Mouse (Mus musculus) kidney, adult 2 months (tissue): ENCODE results near the gene Sympk. TPM values are rescaled to one million over a fixed set of nuclear protein-coding genes. Genes with fewer than 3 reads are reported as not detected.

Source experiments
- DNase-seq: peaks from one replicate; pipeline ENCODE4 v3.0.0; 2021
- H3K27ac ChIP-seq: fragments of 200-500 bp; 2 replicates; pipeline ENCODE4 v1.5.1; 2012; ENCODE audit warnings: low read depth, low read length, control low read depth, inconsistent platforms; ENCODE audit not compliant: insufficient read depth
- H3K27me3 ChIP-seq: fragments of 200-500 bp; replicated peaks from 2 replicates; pipeline ENCODE4 v1.6.1; 2012; ENCODE audit warnings: mild to moderate bottlenecking, moderate library complexity, low read length, inconsistent platforms; ENCODE audit not compliant: control insufficient read depth, insufficient read depth
- H3K36me3 ChIP-seq: fragments of 200-500 bp; 2 replicates; pipeline ENCODE4 v1.6.1; 2012; ENCODE audit warnings: mild to moderate bottlenecking, moderate library complexity, low read length, inconsistent platforms; ENCODE audit not compliant: control insufficient read depth, insufficient read depth
- H3K4me1 ChIP-seq: fragments of 200-500 bp; 2 replicates; pipeline ENCODE4 v1.6.1; 2011; ENCODE audit warnings: low read length; ENCODE audit not compliant: control insufficient read depth, insufficient read depth
- H3K4me3 ChIP-seq: fragments of 200-500 bp; 2 replicates; pipeline ENCODE4 v1.5.1; 2011; ENCODE audit warnings: mild to moderate bottlenecking, low read depth, low read length, control low read depth; ENCODE audit not compliant: insufficient read depth
- CTCF ChIP-seq: fragments of 200-500 bp; conservative IDR thresholded peaks from 2 replicates; pipeline ENCODE4 v1.5.1; 2011; ENCODE audit warnings: low read depth, mild to moderate bottlenecking, control low read depth, low read length, moderate library complexity, mixed read lengths; ENCODE audit not compliant: insufficient read depth, insufficient read length
- POLR2A ChIP-seq: fragments of 200-500 bp; IDR thresholded peaks from one replicate; pipeline ENCODE4 v1.6.1; 2011; ENCODE audit warnings: low read depth, low read length, control low read depth
- WGBS: fragments of 180-500 bp; shearing (Covaris S2); methylation state at CpG from one replicate; pipeline ENCODE4 v1.1.7; 2018; 5-methylcytosine and 5-hydroxymethylcytosine counted together
- polyA plus RNA-seq: library from polyadenylated mRNA; depleted of rRNA; stranded (reverse); fragments of >200 nt; gene quantifications from 2 replicates; pipeline ENCODE4 v1.2.3, GENCODE M21; 2012

Sympk gene
- polyA plus RNA-seq, 1 experiment, result 59.8 TPM

DNA sequence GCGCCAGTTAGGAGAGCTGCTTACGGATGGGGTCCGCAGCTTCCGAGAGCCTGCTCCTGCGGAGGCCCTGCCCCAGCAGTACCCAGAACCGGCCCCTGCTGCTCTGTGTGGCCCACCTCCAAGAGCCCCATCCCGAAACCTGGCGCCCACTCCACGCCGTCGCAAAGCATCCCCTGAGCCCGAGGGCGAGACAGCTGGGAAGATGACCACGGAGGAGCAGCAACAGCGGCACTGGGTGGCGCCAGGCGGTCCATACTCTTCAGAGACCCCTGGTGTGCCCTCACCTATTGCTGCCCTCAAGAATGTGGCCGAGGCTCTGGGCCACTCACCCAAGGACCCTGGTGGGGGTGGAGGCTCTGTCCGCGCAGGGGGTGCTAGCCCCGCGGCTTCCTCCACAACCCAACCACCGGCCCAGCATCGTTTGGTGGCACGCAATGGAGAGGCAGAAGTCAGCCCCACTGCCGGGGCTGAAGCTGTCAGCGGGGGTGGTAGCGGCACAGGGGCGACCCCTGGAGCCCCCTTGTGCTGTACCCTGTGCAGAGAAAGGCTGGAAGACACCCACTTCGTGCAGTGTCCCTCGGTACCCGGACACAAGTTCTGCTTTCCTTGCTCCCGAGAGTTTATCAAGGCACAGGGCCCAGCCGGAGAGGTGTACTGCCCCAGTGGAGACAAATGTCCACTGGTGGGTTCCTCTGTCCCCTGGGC, 18.6 kb upstream of the Sympk start:
- WGBS, result 80% methylated on average over 34 of the region's 34 CpGs
- no peak for DNase-seq
- Histone ChIP-seq H3K27ac (no peak overlapping the region), H3K4me3 (no peak overlapping the region), H3K27me3 (no peaks in the 10 kb centered on the region), H3K4me1 (peaks cover 20% of the 10 kb centered on the region), H3K36me3 (no peaks in the 10 kb centered on the region; the same call in 1 of the 2 replicates)
- no peak for TF ChIP-seq CTCF
- no peak for TF ChIP-seq POLR2A

DNA sequence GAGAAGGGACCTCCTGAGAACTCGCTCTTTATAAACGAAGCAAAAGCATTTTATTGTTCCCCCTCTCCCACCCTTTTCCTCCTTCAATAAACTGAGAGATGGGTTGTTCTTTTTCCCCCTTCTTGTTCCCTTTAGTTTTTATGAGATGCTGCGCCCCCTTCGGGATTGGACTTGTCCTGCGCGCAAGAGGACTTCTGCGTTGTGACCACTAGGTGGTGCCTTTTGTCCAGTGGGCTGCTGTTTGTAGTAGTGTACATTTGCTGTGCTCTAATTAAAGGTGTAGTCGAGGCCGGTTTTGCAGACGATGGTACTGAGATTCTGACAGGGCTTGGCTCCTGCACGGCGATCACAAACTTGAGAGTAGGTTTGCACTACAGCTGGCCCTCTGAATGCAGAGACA, 17.7 kb upstream of the Sympk start:
- WGBS, result 5% methylated on average over 12 of the region's 12 CpGs
- no peak overlapping the region for H3K4me3 ChIP-seq
- no peaks in the 10 kb centered on the region; the same call in 1 of the 2 replicates for H3K36me3 ChIP-seq
- no peaks in the 10 kb centered on the region for H3K27me3 ChIP-seq
- DNase-seq, result peak; percentile 92
- no peak for TF ChIP-seq POLR2A
- TF ChIP-seq CTCF, result peak; percentile 99
- no peak overlapping the region for H3K27ac ChIP-seq
- H3K4me1 ChIP-seq, result peaks cover 20% of the 10 kb centered on the region

DNA sequence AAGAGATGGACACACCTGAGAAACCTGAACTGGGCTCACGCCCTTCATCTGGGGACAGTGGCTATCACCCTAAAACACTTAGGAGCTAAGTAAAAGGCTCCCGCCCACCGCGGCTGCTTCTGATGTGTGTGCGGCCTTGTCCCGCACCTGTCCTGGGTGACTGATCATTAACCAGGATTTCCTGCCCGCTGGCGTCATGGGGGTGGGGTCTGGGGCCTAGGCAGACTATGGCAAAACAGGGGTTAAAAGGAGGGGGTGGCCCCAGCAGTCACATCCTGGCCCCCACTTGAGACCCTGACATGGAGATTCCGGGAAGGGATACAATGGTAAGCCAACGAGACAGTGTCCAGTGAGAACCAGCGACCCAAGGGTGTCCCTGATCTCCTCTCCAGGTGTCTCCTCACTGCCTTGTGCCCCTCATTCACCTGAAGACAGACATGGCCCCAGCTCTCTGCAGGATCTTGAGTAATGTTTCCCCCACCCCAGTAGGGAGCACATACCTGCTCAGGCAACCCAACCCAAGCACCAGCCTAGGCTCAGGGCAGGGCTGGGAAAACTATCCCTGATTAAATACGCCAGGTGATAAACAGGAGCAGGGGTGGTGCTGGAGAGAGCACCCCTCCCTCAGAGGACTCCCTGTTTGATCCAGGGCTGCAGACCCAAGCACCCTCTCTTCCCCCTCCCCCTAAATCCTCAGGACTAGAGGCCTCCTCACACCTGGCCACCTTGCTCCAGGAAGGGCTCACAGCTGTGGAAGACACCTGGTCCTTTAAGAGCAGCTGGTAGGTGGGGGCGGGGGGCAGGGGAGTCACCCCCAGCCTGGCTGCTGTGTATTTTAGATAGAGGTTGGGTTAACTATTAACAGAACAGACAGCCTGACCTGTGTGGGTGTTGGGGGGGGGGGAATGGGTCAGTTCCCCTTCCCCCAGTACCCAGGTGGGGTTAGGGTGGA, 16.9 kb upstream of the Sympk start:
- WGBS, result 41% methylated on average over 13 of the region's 13 CpGs
- TF ChIP-seq CTCF (no peak), POLR2A (peak; percentile 4)
- Histone ChIP-seq H3K4me1 (peaks cover 20% of the 10 kb centered on the region), H3K36me3 (no peaks in the 10 kb centered on the region; the same call in 1 of the 2 replicates), H3K27me3 (no peaks in the 10 kb centered on the region), H3K27ac (no peak overlapping the region), H3K4me3 (no peak overlapping the region)
- peak; percentile 36 for DNase-seq

DNA sequence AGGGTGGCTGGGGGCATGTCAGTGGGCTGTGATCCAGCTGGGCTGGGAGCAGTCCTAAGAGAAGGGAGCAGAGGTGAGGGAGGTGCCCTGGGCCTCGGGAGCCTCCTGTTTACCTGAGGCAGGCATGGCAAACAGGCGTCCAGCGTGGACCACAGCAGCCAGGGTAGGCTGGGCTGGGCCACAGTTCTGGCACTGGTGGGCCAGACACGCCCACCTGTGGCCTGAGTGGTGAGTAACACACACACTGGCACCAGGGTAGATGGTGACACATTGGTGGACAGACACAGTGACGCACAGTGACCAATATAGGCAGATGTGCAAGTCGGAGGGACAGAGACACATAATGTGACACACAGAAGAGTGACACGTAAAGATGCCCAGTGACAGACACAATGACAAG, 13.6 kb upstream of the Sympk start:
- no peak overlapping the region for H3K4me3 ChIP-seq
- no peaks in the 10 kb centered on the region for H3K27me3 ChIP-seq
- H3K27ac ChIP-seq, result no peak overlapping the region
- DNase-seq, result no peak
- WGBS, result 80% methylated on average over 7 of the region's 7 CpGs
- no peaks in the 10 kb centered on the region; the same call in 1 of the 2 replicates for H3K36me3 ChIP-seq
- TF ChIP-seq POLR2A (no peak), CTCF (no peak)
- H3K4me1 ChIP-seq, result peaks cover 14% of the 10 kb centered on the region

DNA sequence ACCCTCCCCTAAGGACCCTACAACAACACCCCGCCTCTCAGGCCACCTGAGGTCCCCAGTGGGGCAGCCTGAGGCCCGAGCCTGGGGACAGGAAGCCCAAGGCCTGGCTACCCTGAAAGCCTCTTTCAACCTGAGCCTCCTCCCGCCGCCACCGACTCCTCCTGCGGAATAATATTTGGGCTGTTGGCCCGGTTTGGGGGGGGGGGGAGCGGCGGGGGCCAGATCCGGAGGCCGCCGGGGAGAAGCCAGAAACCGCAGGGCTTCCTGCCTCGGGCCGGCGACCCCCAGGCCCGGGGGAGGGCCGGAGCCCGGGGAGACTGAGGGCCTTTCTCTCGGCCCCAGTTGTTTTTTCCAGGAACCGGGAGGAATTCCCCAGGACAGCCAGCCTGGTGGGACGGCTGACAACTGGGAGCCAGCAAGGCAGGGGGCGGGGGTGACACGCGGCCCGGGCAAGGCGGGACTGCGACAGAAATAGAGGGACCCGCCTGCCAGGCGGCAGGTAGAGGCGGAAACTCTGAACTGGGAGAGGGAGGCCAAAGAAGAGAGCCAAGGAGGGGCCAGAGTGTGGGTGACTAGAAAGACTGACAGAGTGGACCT, 12.1 kb upstream of the Sympk start:
- H3K4me1 ChIP-seq, result peaks cover 8% of the 10 kb centered on the region; the same call in 1 of the 2 replicates
- DNase-seq, result peak; percentile 45
- no peaks in the 10 kb centered on the region for H3K27me3 ChIP-seq
- TF ChIP-seq POLR2A (no peak), CTCF (no peak)
- peak overlapping the region; percentile 26; the same call in 1 of the 2 replicates for H3K27ac ChIP-seq
- H3K4me3 ChIP-seq, result peak overlapping the region; percentile 43
- no peaks in the 10 kb centered on the region for H3K36me3 ChIP-seq
- 2% methylated on average over 26 of the region's 31 CpGs for WGBS

DNA sequence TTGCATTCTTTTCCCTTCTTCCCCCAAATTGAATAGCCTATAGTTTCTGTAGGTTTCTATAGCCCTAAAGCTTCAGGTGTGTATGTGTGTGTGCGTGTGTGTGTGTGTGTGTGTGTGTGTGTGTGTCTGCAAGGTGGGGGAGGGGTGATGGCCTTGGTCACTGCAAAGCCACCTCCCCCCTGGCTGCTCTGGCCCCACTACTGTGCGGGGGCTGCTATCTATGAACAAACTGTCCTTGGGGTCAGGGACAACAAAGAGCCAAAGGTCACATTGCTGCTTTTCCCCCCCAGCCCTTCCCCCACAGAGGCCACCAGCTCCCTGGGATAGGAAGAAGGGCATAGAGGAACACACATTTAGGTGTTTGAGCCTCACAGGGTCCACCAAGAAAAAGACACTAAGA, 11.3 kb upstream of the Sympk start:
- no peak for DNase-seq

DNA sequence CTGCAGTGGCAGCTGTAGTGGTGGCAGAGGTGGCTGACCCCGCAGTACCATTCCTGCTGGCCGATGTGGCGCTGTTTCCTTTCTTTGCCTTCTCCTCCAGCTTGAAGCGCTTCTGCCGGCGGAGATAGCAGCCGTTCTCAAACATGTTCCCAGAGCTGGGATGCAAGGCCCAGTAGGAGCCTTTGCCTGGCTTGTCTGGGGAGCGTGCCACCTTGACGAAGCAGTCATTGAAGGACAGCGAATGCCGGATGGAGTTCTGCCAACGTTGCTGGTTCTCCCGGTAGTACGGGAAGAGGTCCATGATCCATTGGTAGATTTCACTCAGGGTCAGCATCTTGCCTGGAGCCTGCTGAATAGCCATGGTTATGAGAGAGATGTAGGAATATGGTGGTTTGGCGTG, 9.7 kb upstream of the Sympk start:
- DNase-seq, result no peak
- Histone ChIP-seq H3K4me3 (no peak overlapping the region), H3K27ac (no peak overlapping the region), H3K27me3 (no peaks in the 10 kb centered on the region), H3K36me3 (no peaks in the 10 kb centered on the region), H3K4me1 (no peaks in the 10 kb centered on the region)
- peak; percentile 12; the same call in 1 of the 2 replicates for TF ChIP-seq CTCF
- no peak for TF ChIP-seq POLR2A
- 75% methylated on average over 15 of the region's 15 CpGs for WGBS

More for the DNA sequence above, 11.3 kb upstream of the Sympk start:
- Histone ChIP-seq H3K4me3 (no peak overlapping the region), H3K27ac (no peak overlapping the region), H3K4me1 (0 out of 2 replicates have a peak, but pooled peaks cover under 1% of the 10 kb centered on the region), H3K36me3 (no peaks in the 10 kb centered on the region), H3K27me3 (no peaks in the 10 kb centered on the region)
- 54% methylated on average over 2 of the region's 2 CpGs for WGBS
- TF ChIP-seq POLR2A (no peak), CTCF (no peak)
